Comparison of ENCODE assay signal across 8 mouse cellular contexts in genomic region chr7:70370552-70371262, GRCm38 (mm10). TPM values are rescaled to one million over a fixed set of nuclear protein-coding genes. Genes with fewer than 3 reads are reported as not detected.
DNase-seq lines count a peak whose midpoint lies in the region; ATAC-seq and TF ChIP-seq lines count a peak whose summit lies in the region.

No protein-coding gene starts in this region.

- H3K36me3 ChIP-seq in heart, embryonic 11.5 days (ENCODE audit: control insufficient read depth, insufficient read depth, low read length): no peaks in the 10 kb centered on the region
- no peaks in the 10 kb centered on the region for H3K36me3 ChIP-seq in forebrain, embryonic 12.5 days (replicated peaks)
- H3K36me3 ChIP-seq in kidney, postnatal 0 days (ENCODE audit: insufficient read depth, low read length): no peaks in the 10 kb centered on the region
- H3K36me3 ChIP-seq in midbrain, postnatal 0 days (ENCODE audit: insufficient read depth, low read length): no peaks in the 10 kb centered on the region

- H3K4me2 ChIP-seq in heart, embryonic 11.5 days: peak overlapping the region; percentile 63
- peak overlapping the region; percentile 61 for H3K4me2 ChIP-seq in forebrain, embryonic 12.5 days
- peak overlapping the region; percentile 82 for H3K4me2 ChIP-seq in kidney, postnatal 0 days (ENCODE audit: low read length)
- H3K4me2 ChIP-seq in midbrain, postnatal 0 days (ENCODE audit: low read depth, low read length, poor library complexity, severe bottlenecking): peak overlapping the region; percentile 54

- H3K9me3 ChIP-seq in heart, embryonic 11.5 days (replicated peaks; ENCODE audit: control insufficient read depth, low read length): no peaks in the 10 kb centered on the region
- H3K9me3 ChIP-seq in forebrain, embryonic 12.5 days: no peaks in the 10 kb centered on the region
- H3K9me3 ChIP-seq in kidney, postnatal 0 days (replicated peaks; ENCODE audit: low read length): no peaks in the 10 kb centered on the region
- no peaks in the 10 kb centered on the region for H3K9me3 ChIP-seq in midbrain, postnatal 0 days (ENCODE audit: low read length)

- H3K9ac ChIP-seq in heart, embryonic 11.5 days (ENCODE audit: low read depth, low read length): peak overlapping the region; percentile 56; the same call in 1 of the 2 replicates
- peak overlapping the region; percentile 62 for H3K9ac ChIP-seq in forebrain, embryonic 12.5 days
- peak overlapping the region; percentile 90 for H3K9ac ChIP-seq in kidney, postnatal 0 days (ENCODE audit: low read depth, low read length)
- peak overlapping the region; percentile 36; the same call in 1 of the 2 replicates for H3K9ac ChIP-seq in midbrain, postnatal 0 days (replicated peaks; ENCODE audit: low read length, poor library complexity, severe bottlenecking)

- H3K4me1 ChIP-seq in heart, embryonic 11.5 days (ENCODE audit: control insufficient read depth, insufficient read depth, low read length): no peaks in the 10 kb centered on the region; the same call in 1 of the 2 replicates
- H3K4me1 ChIP-seq in forebrain, embryonic 12.5 days: peaks cover 30% of the 10 kb centered on the region
- peaks cover 15% of the 10 kb centered on the region for H3K4me1 ChIP-seq in kidney, postnatal 0 days (replicated peaks; ENCODE audit: insufficient read depth, low read length)
- no peaks in the 10 kb centered on the region for H3K4me1 ChIP-seq in midbrain, postnatal 0 days (ENCODE audit: insufficient read depth, low read length)

- 5% methylated on average over 18 of the region's 18 CpGs for WGBS in heart, embryonic 11.5 days (ENCODE audit: insufficient replicate concordance)
- WGBS in forebrain, embryonic 12.5 days: 3% methylated on average over 18 of the region's 18 CpGs
- WGBS in kidney, postnatal 0 days: 9% methylated on average over 18 of the region's 18 CpGs
- 2% methylated on average over 18 of the region's 18 CpGs for WGBS in midbrain, postnatal 0 days

- intact Hi-C loops in heart, postnatal 14 days (cut with DNase I): no loop called here

- H3K27ac ChIP-seq in heart, embryonic 11.5 days (ENCODE audit: low read depth, low read length): no peak overlapping the region
- H3K27ac ChIP-seq in forebrain, embryonic 12.5 days: peak overlapping the region; percentile 93
- peak overlapping the region; percentile 97 for H3K27ac ChIP-seq in kidney, postnatal 0 days
- H3K27ac ChIP-seq in midbrain, postnatal 0 days (ENCODE audit: low read depth, low read length): peak overlapping the region; percentile 70

- H3K27me3 ChIP-seq in heart, embryonic 11.5 days (ENCODE audit: control insufficient read depth, insufficient read depth, low read length): peaks cover 51% of the 10 kb centered on the region
- peaks cover 62% of the 10 kb centered on the region for H3K27me3 ChIP-seq in forebrain, embryonic 12.5 days
- no peaks in the 10 kb centered on the region for H3K27me3 ChIP-seq in kidney, postnatal 0 days (ENCODE audit: insufficient read depth, low read length)
- peaks cover 48% of the 10 kb centered on the region for H3K27me3 ChIP-seq in midbrain, postnatal 0 days (ENCODE audit: insufficient read depth, low read length)

- TF ChIP-seq CTCF in kidney, postnatal 0 days (IDR thresholded peaks at IDR 0.05; ENCODE audit: low read depth): 0 out of 2 replicates have a peak, but pooled peaks have one; percentile 2
- no peak for TF ChIP-seq CTCF in midbrain, postnatal 0 days (IDR thresholded peaks at IDR 0.05)

- ATAC-seq in heart, embryonic 11.5 days (replicated peaks; ENCODE audit: insufficient number of reproducible peaks, low FRiP score, low TSS enrichment): no peak
- no peak for ATAC-seq in forebrain, embryonic 12.5 days (ENCODE audit: low FRiP score)
- no peak for ATAC-seq in kidney, postnatal 0 days (replicated peaks; ENCODE audit: low FRiP score, low read depth)
- ATAC-seq in midbrain, postnatal 0 days (ENCODE audit: low FRiP score): no peak
- no peak for ATAC-seq in megakaryocyte-erythroid progenitor cell, adult 5-6 weeks (replicated peaks; ENCODE audit: low FRiP score, low TSS enrichment, poor library complexity, severe bottlenecking)

- peak overlapping the region; percentile 35 for H3K4me3 ChIP-seq in heart, embryonic 11.5 days (ENCODE audit: low read depth, low read length)
- peak overlapping the region; percentile 41 for H3K4me3 ChIP-seq in forebrain, embryonic 12.5 days (replicated peaks)
- peak overlapping the region; percentile 67 for H3K4me3 ChIP-seq in kidney, postnatal 0 days (replicated peaks; ENCODE audit: low read depth, low read length)
- H3K4me3 ChIP-seq in midbrain, postnatal 0 days (ENCODE audit: low read depth, low read length): peak overlapping the region; percentile 28; the same call in 1 of the 2 replicates

- no peak for DNase-seq in heart, postnatal 14 days
- DNase-seq in kidney, postnatal 0 days (ENCODE audit: low spot score): peak; percentile 55
- no peak for DNase-seq in midbrain, postnatal 0 days (ENCODE audit: low spot score)
- no peak for DNase-seq in gastrocnemius, adult 8-10 months (ENCODE audit: low spot score in 2 of 2)
- no peak for DNase-seq in cerebellum, adult 11 months

RNA-seq across cellular contexts. Expression of gene Nr2f2, which starts 4.2 kb away (rescaled TPM):
- polyA plus RNA-seq in heart, embryonic 11.5 days (2014; fragmentation: Nextera tagmentation; extraction: Ambion mirVana): 30.4 and 34.4 TPM in 2 replicates
- 10 to 100 TPM; 24.8 to 26.9 TPM for total RNA-seq in heart, postnatal 14 days (2021)
- polyA plus RNA-seq in forebrain, embryonic 12.5 days (2016; fragmentation: Nextera tagmentation; extraction: Ambion mirVana): 129 and 162 TPM in 2 replicates
- 190 and 203 TPM in 2 replicates for polyA plus RNA-seq in kidney, postnatal 0 days (2015; fragmentation: Nextera tagmentation; extraction: Ambion mirVana)
- total RNA-seq in midbrain, postnatal 0 days (2014; rRNA removed): 38.9 and 43.2 TPM in 2 replicates
- 65.4 and 81.6 TPM in 2 replicates for polyA plus RNA-seq in midbrain, postnatal 0 days (2015; fragmentation: Nextera tagmentation; extraction: Ambion mirVana)
- total RNA-seq in gastrocnemius, adult 8-10 months (2022): 10 to 100 TPM; 18.0 to 21.0 (median 20.2) TPM
- total RNA-seq in megakaryocyte-erythroid progenitor cell, adult 5-6 weeks (2014; fragmentation: Nextera tagmentation): not detected in 2 replicates
- total RNA-seq in megakaryocyte-erythroid progenitor cell, adult 5-6 weeks (2017): not detected in 2 replicates

Comparison
In these comparisons a context has a peak if more than half of its experiments do, and no peak if none do; other contexts are left out.
1. H3K9ac ChIP-seq: peak in every context shown above with its lines; median percentile 90 in kidney, postnatal 0 days; 62 in forebrain, embryonic 12.5 days; 56 in heart, embryonic 11.5 days; 36 in midbrain, postnatal 0 days.
2. RNA of gene Nr2f2, which starts 4.2 kb away (total RNA-seq): 38.9 to 43.2 TPM in midbrain, postnatal 0 days, 24.8 to 26.9 TPM in heart, postnatal 14 days and 18.0 to 21.0 TPM in gastrocnemius, adult 8-10 months; not detected in megakaryocyte-erythroid progenitor cell, adult 5-6 weeks; every median in the first group is over 10 times any median in the second.
3. Peak in every context shown above with its lines, with median percentiles within 50 percentile points of each other: H3K4me2 ChIP-seq and H3K4me3 ChIP-seq.